Mouse (Mus musculus): ENCODE results near the gene Hsd17b10. TPM values are rescaled to one million over a fixed set of nuclear protein-coding genes. Genes with fewer than 3 reads are reported as not detected.
A peak's percentile ranks its signal among the peaks of the same experiment; 100 is the strongest.

The Hsd17b10 gene
- total and polyA plus RNA-seq, 3 experiments = 77.2 to 98.5 (median 87.8) TPM

GRCm38 (mm10) chrX:152001182-152001684 lies 412 bp upstream of the Hsd17b10 start:
- no peak overlapping the region for H3K27ac ChIP-seq (ENCODE audit: insufficient read depth, low read depth)

GRCm38 (mm10) chrX:152002865-152003264 lies 1.2 kb downstream of the Hsd17b10 start:
- dilution Hi-C loops (cut with MboI; ENCODE audit: extremely low pct_ligation_motif_present, extremely low pct_unique_long_range_greater_than_20kb, low sequenced_read_pairs) = no loop called here
- in situ Hi-C loops (cut with MboI; ENCODE audit: low pct_ligation_motif_present, low pct_unique_long_range_greater_than_20kb, low sequenced_read_pairs) = no loop called here
- H3K4me2 ChIP-seq (ENCODE audit: insufficient read depth, low read depth, poor library complexity, severe bottlenecking) = peak overlapping the region; percentile 44; the same call in 1 of the 2 replicates
- H3K36me3 ChIP-seq (replicated peaks in 1 of 2; ENCODE audit: control insufficient read depth in 1 of 2, insufficient read depth in 1 of 2, low read length in 1 of 2) = peaks cover 6 to 46% of the 10 kb centered on the region in 2 experiments
- no peak overlapping the region for H3K4me3 ChIP-seq (replicated peaks in 1 of 3; ENCODE audit: low read depth in 2 of 3, low read length in 2 of 3, poor library complexity in 1 of 3)
- H3K9ac ChIP-seq (ENCODE audit: insufficient read depth, low read depth) = no peak overlapping the region
- TF ChIP-seq MAX (IDR thresholded peaks at IDR 0.05; ENCODE audit: low read length) (no peak), EP300 (IDR thresholded peaks at IDR 0.05; ENCODE audit: low read length) (no peak), BHLHE40 (IDR thresholded peaks at IDR 0.05; ENCODE audit: low read depth, low read length) (no peak), CHD2 (IDR thresholded peaks at IDR 0.05; ENCODE audit: low read length) (no peak), ZC3H11A (IDR thresholded peaks at IDR 0.05; ENCODE audit: low read depth, low read length) (no peak), JUND (conservative IDR thresholded peaks at IDR 0.05; ENCODE audit: low read depth, low read length) (no peak), POLR2AphosphoS2 (IDR thresholded peaks at IDR 0.05; ENCODE audit: low read depth, low read length) (no peak), JUN (IDR thresholded peaks at IDR 0.05; ENCODE audit: insufficient read depth, low read depth, low read length) (no peak), PAX5 (IDR thresholded peaks at IDR 0.05; ENCODE audit: low read length) (no peak), RAD21 (IDR thresholded peaks at IDR 0.05; ENCODE audit: low read depth, low read length) (no peak), NRF1 (IDR thresholded peaks at IDR 0.05; ENCODE audit: low read depth, low read length) (no peak), SMC3 (IDR thresholded peaks at IDR 0.05; ENCODE audit: low read depth, low read length) (no peak), ZKSCAN1 (IDR thresholded peaks at IDR 0.05; ENCODE audit: borderline replicate concordance, low read depth, low read length) (no peak), IRF4 (IDR thresholded peaks at IDR 0.05; ENCODE audit: low read depth, low read length) (no peak), NELFE (IDR thresholded peaks at IDR 0.05; ENCODE audit: low read depth, low read length) (no peak)
- H3K79me2 ChIP-seq (replicated peaks; ENCODE audit: control insufficient read depth, extremely low read depth, insufficient read depth, poor library complexity, severe bottlenecking) = no peaks in the 10 kb centered on the region
- H3K9me3 ChIP-seq (replicated peaks; ENCODE audit: low read length) = no peaks in the 10 kb centered on the region
- no peak overlapping the region for H3K27ac ChIP-seq (ENCODE audit: insufficient read depth, low read depth)
- H3K27me3 ChIP-seq (replicated peaks) = no peaks in the 10 kb centered on the region
- H3K4me1 ChIP-seq (ENCODE audit: control insufficient read depth in 1 of 2, insufficient read depth in 2 of 2) = peaks cover 0 to 2% of the 10 kb centered on the region in 2 experiments; a peak in 1 of 4 replicates
- DNase-seq (ENCODE audit: extremely low read depth) = no peak

More at GRCm38 (mm10) chrX:152001182-152001684, 412 bp upstream of the Hsd17b10 start:
- Histone ChIP-seq H3K27me3 (replicated peaks) (no peaks in the 10 kb centered on the region), H3K4me3 (replicated peaks in 1 of 3; ENCODE audit: low read depth in 2 of 3, low read length in 2 of 3, poor library complexity in 1 of 3) (peak overlapping the region; percentile 54 to 84 (median 60)), H3K79me2 (replicated peaks; ENCODE audit: control insufficient read depth, extremely low read depth, insufficient read depth, poor library complexity, severe bottlenecking) (no peaks in the 10 kb centered on the region), H3K9ac (ENCODE audit: insufficient read depth, low read depth) (peak overlapping the region; percentile 69), H3K4me1 (ENCODE audit: control insufficient read depth in 1 of 2, insufficient read depth in 2 of 2) (peaks cover 0 to 2% of the 10 kb centered on the region in 2 experiments; a peak in 1 of 4 replicates), H3K36me3 (replicated peaks in 1 of 2; ENCODE audit: control insufficient read depth in 1 of 2, insufficient read depth in 1 of 2, low read length in 1 of 2) (peaks cover 6 to 30% of the 10 kb centered on the region in 2 experiments), H3K4me2 (ENCODE audit: insufficient read depth, low read depth, poor library complexity, severe bottlenecking) (peak overlapping the region; percentile 61), H3K9me3 (replicated peaks; ENCODE audit: low read length) (no peaks in the 10 kb centered on the region)
- no peak for DNase-seq (ENCODE audit: extremely low read depth)
- in situ Hi-C loops (cut with MboI; ENCODE audit: low pct_ligation_motif_present, low pct_unique_long_range_greater_than_20kb, low sequenced_read_pairs) (no loop called here), dilution Hi-C loops (cut with MboI; ENCODE audit: extremely low pct_ligation_motif_present, extremely low pct_unique_long_range_greater_than_20kb, low sequenced_read_pairs) (no loop called here)
- TF ChIP-seq ZNF384 (IDR thresholded peaks at IDR 0.05; ENCODE audit: low read depth, low read length) (peak; percentile 70), KAT2A (IDR thresholded peaks at IDR 0.05; ENCODE audit: insufficient replicate concordance, low read length) (no peak)
